Mouse (Mus musculus): Measurements from ENCODE around the gene Cdk14. TPM values are rescaled to one million over a fixed set of nuclear protein-coding genes. Genes with fewer than 3 reads are reported as not detected.
"Not testable (repeated sequence)": the region's sequence is repeated elsewhere in the genome, so short reads cannot be mapped to it uniquely, and the experiment has no call there.

Gene Cdk14
- total RNA-seq, 2 experiments from 2014 or later, result 0.11 to 0.23 TPM

DNA sequence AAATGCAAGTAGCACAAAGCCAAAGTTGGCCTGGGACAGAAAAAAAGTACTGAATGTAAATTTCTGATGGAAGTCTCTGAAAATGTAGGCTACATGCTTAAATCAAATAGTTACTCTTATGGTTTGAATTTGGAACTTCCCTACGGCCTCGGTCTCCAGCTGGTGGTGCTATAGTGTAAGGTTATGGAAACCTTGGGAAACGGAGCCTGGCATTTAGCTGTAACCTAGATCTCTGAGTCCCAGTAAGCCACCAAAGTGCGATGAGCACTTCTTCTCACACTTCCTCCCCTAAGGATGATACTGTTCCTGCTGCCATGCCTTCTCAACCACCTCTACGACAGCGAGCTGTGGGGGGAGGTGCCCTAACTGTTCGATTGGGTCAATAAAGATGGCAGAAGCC, 464.1 kb downstream of the Cdk14 start:
- ATAC-seq (replicated peaks; ENCODE audit: low FRiP score, low TSS enrichment, poor library complexity, severe bottlenecking), result no peak

GRCm38 (mm10) chr5:4955392-4955791, 464.7 kb downstream of the Cdk14 start:
- no peak for ATAC-seq (replicated peaks; ENCODE audit: low FRiP score, low TSS enrichment, poor library complexity, severe bottlenecking)

- no peak for ATAC-seq (replicated peaks; ENCODE audit: low FRiP score, low TSS enrichment, poor library complexity, severe bottlenecking)
These were observed 470.7 kb downstream of the Cdk14 start for GRCm38 (mm10) chr5:4949433-4949832.

GRCm38 (mm10) chr5:4948090-4948954, 471.8 kb downstream of the Cdk14 start:
- no peak for ATAC-seq (replicated peaks; ENCODE audit: low FRiP score, low TSS enrichment, poor library complexity, severe bottlenecking)

- no peak for ATAC-seq (replicated peaks; ENCODE audit: low FRiP score, low TSS enrichment, poor library complexity, severe bottlenecking)
These were observed 485.0 kb downstream of the Cdk14 start for GRCm38 (mm10) chr5:4935131-4935530.

- no peak for ATAC-seq (replicated peaks; ENCODE audit: low FRiP score, low TSS enrichment, poor library complexity, severe bottlenecking)
These were observed 485.6 kb downstream of the Cdk14 start for GRCm38 (mm10) chr5:4934491-4934890.

DNA sequence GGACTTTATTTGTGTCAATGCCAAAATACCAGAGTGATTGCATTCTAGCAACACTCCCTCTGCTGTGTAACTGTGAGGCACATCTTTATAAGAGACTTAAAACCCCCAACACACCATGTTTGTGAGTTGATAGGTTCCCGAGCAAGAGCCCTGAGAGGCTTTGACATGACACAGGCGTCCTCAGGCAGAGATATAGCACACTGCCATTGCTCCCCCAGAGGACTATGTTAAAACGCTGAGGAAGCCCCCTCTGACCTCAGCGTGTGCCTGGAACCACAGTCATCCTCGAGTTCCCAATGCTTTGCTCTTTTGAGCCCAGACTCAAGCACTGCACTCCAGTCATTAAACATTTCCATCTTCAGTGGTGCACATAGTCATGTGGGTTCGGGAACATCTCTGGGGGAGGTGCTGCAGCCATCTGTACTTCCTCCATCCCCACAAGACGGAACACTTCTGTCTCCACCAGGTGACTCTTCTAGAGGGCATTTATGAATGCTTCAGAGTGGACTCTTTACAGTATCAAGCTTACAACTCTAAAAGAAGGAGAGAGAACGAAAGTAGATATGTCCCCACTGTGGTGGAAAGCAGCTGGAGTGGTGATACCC, 488.5 kb downstream of the Cdk14 start:
- ATAC-seq (replicated peaks; ENCODE audit: low FRiP score, low TSS enrichment, poor library complexity, severe bottlenecking), result no peak

- ATAC-seq (replicated peaks; ENCODE audit: low FRiP score, low TSS enrichment, poor library complexity, severe bottlenecking), result no peak
These were observed 490.5 kb downstream of the Cdk14 start for GRCm38 (mm10) chr5:4929628-4930027.

DNA sequence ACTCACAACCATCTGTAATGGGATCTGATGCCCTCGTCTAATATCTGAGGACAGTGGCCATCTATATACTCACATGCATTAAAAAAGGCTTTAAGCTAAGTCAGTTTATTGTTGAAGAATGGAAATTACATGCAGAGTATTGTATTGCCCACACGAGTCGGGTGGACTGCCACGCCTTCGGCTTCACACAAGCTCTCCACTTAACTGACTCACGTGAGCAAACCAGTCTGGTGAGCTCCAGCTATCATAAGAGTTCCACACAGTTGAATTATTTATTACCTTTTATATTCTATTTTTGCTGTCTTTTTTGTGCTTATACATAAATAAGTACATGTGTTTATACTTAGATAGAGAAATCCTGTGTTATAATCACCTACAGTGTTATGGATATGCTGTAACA, 495.2 kb downstream of the Cdk14 start:
- no peak for ATAC-seq (replicated peaks; ENCODE audit: low FRiP score, low TSS enrichment, poor library complexity, severe bottlenecking)

DNA sequence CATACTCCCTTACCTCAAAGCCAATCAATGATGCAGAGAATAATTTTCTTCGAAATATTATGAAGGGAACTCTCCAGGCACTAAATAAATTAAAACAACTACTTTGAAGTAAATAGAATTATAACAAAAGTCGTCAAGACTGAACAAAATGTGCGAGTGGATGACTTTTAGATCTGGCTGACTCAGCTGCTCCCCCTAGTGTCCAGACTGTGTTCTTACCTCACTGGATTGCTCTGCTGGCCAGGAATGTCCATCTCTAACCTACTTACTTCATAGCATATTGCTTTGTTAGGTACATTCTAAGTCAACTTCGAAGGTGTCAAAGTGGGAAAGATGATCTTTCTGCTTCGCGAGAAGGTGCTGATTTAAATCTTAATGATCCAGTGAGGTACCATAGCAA, 501.7 kb downstream of the Cdk14 start:
- peak; percentile 79 for ATAC-seq (replicated peaks; ENCODE audit: low FRiP score, low TSS enrichment, poor library complexity, severe bottlenecking)

DNA sequence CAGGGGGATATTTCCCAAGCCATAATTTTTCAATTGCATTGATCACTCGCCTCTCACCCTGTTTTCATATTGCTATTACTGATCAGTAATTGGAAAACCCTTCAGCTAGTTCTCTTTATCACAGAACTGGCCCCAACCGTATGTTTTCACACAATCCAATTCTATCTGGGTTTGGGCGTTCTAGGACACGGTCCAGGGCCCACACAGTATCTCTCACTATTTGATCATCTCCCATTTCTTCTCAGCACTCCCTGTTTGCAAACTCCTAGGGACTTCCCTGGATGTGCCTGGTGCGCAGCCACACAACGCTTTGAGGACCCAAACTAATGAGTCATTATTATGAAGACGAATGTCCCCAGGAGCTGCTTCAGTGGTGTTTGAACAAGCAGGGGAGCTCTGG, 502.4 kb downstream of the Cdk14 start:
- ATAC-seq (replicated peaks; ENCODE audit: low FRiP score, low TSS enrichment, poor library complexity, severe bottlenecking), result no peak

GRCm38 (mm10) chr5:4917274-4917673, 502.8 kb downstream of the Cdk14 start:
- no peak for ATAC-seq (replicated peaks; ENCODE audit: low FRiP score, low TSS enrichment, poor library complexity, severe bottlenecking)

- ATAC-seq (replicated peaks; ENCODE audit: low FRiP score, low TSS enrichment, poor library complexity, severe bottlenecking), result no peak
These were observed 503.5 kb downstream of the Cdk14 start for GRCm38 (mm10) chr5:4916390-4917273.

DNA sequence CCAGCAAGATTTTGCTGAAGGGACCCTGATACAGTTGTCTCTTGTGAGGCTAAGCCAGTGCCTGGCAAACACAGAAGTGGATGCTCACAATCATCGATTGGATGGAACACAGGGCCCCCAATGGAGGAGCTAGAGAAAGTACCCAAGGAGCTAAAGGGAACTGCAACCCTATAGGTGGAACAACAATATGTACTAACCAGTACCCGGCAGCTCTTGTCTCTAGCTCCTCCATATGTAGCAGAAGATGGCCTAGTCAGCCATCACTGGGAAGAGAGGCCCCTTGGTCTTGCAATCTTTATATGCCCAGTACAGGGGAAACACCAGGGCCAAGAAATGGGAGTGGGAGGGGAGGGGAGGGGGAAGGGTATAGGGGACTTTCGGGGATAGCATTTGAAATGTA, 515.2 kb downstream of the Cdk14 start:
- ATAC-seq (replicated peaks; ENCODE audit: low FRiP score, low TSS enrichment, poor library complexity, severe bottlenecking), result not testable (repeated sequence)

DNA sequence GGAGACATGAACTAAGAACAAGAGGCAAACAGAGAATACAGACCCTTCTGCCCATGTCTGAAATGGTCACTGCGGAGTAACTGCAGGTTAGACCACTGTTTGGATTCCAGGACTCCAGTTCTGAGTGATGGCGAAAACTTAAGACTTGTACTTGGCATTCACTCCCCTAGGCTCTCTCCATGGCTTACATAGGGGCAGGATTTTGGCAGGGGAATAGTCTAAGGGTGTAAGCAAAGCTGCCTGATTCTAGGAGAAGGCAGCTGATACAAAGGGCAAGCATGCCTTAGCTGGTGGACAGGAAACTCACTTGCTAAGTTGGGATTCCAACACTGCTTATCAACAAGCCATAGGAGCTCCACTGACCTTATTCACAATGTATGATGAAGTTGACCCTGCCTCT, 521.9 kb downstream of the Cdk14 start:
- no peak for ATAC-seq (replicated peaks; ENCODE audit: low FRiP score, low TSS enrichment, poor library complexity, severe bottlenecking)

DNA sequence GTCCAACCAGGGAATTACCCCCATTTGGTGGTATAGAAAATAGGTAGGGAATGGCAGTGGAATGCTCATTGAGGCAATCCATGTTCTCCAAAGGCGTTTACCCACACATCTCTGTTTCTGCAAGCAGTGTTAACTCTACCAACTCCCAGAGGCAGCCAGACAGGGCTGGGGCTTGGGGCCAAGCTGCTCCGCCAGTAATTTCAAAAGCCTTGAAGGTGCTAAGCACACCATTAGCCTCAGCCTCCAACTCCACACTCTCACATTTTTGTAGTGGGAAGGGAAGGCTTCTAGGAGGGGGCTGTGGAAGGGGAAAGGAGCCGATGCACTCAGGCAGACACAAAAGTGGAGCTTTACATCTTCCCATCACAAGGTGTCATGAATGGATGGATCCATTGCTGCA, 525.1 kb downstream of the Cdk14 start:
- ATAC-seq (replicated peaks; ENCODE audit: low FRiP score, low TSS enrichment, poor library complexity, severe bottlenecking), result no peak

GRCm38 (mm10) chr5:4893852-4894207, 526.3 kb downstream of the Cdk14 start:
- ATAC-seq (replicated peaks; ENCODE audit: low FRiP score, low TSS enrichment, poor library complexity, severe bottlenecking), result no peak

DNA sequence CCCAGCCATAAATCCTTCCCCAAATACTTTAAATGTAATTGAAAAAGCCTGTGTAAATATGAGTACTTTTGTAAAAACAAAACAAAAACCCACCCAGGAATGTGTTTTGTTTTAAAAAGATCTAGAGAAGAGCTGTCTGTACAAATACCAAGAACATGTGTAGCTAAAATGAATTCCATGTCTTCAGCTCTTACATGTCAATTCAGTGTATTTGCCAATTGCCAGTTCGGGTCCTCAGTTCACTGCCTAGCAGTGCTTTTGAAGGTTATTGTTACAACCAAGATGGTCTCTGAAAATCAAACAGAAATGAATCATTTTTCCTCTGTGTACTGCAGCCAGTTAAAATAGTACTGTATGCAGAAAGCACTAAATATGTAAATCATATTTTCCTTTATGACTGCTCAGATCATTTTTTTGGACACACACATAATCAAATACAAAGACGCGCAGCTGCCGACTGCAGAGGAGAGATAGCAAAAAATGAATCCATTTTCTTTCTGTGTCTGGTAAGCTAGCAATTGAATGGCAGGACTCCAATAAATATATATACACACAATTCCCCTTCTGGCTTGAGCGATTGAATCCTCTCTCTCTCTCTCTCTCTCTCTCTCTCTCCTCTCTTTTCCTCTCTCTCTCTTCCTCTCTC, 526.8 kb downstream of the Cdk14 start:
- ATAC-seq (replicated peaks; ENCODE audit: low FRiP score, low TSS enrichment, poor library complexity, severe bottlenecking), result no peak

DNA sequence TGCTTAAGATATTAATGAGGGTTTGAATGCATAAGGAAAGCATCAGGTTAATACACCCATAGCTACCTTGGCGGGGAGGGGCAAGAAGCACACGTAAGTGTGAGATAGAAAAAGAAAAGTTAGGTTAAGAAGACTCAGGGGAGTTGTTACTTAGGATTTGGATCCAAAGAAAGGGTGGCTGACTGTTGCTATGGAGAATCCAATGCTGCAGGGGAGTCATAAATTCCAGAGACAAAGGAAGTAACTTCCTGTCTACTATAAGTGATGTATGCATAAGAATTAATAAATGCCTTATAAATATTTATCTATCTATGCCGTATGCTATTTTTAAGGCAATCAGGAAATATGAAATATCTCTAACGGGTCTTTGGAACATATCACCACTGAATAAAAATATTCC, 527.4 kb downstream of the Cdk14 start:
- no peak for ATAC-seq (replicated peaks; ENCODE audit: low FRiP score, low TSS enrichment, poor library complexity, severe bottlenecking)

Measured in megakaryocyte-erythroid progenitor cell, adult 5-6 weeks (primary cell).